Mouse (Mus musculus) hindbrain, embryonic 12.5 days (tissue): ENCODE data around the gene Als2. TPM values are rescaled to one million over a fixed set of nuclear protein-coding genes. Genes with fewer than 3 reads are reported as not detected.

Experiments
- ATAC-seq: fragments of 200-750 bp; cut with Nextera tagmentation; 2 replicates; pipeline ENCODE4 v1.8.0; 2017; ENCODE audit warnings: moderate TSS enrichment; ENCODE audit not compliant: low FRiP score
- H3K27ac ChIP-seq: fragments of 300-500 bp; sonication (generic); 2 replicates; pipeline ENCODE4 v1.5.1; 2016; ENCODE audit warnings: mild to moderate bottlenecking
- H3K27me3 ChIP-seq: fragments of 300-500 bp; sonication (generic); 2 replicates; pipeline ENCODE4 v1.6.1; 2016; ENCODE audit warnings: mild to moderate bottlenecking
- H3K36me3 ChIP-seq: fragments of 300-500 bp; sonication (generic); 2 replicates; pipeline ENCODE4 v1.6.1; 2016; ENCODE audit warnings: mild to moderate bottlenecking
- H3K4me1 ChIP-seq: fragments of 300-500 bp; sonication (generic); 2 replicates; pipeline ENCODE4 v1.6.1; 2016
- H3K4me2 ChIP-seq: fragments of 300-500 bp; sonication (generic); replicated peaks from 2 replicates; pipeline ENCODE4 v1.6.1; 2016; ENCODE audit warnings: mild to moderate bottlenecking
- H3K4me3 ChIP-seq: fragments of 300-500 bp; sonication (generic); 2 replicates; pipeline ENCODE4 v1.5.1; 2016; ENCODE audit warnings: mild to moderate bottlenecking
- H3K9ac ChIP-seq: fragments of 300-500 bp; sonication (generic); 2 replicates; pipeline ENCODE4 v1.6.1; 2016; ENCODE audit warnings: mild to moderate bottlenecking, moderate library complexity
- H3K9me3 ChIP-seq: fragments of 300-500 bp; sonication (generic); replicated peaks from 2 replicates; pipeline ENCODE4 v1.6.1; 2016; ENCODE audit warnings: mild to moderate bottlenecking
- WGBS: fragments of 180-500 bp; shearing (Covaris S2); methylation state at CpG from one replicate; pipeline ENCODE4 v1.1.7; 2016; 5-methylcytosine and 5-hydroxymethylcytosine counted together
- polyA plus RNA-seq: library from polyadenylated mRNA; unstranded; fragments of >200 nt; fragmentation: Nextera tagmentation; extraction: Ambion mirVana; gene quantifications from 2 replicates; pipeline ENCODE4 v1.2.1, GENCODE M21; 2016

The Als2 gene
- polyA plus RNA-seq, 1 experiment from 2014 or later: 24.6 TPM

- ATAC-seq: no peak
- 62% methylated on average over 2 of the region's 2 CpGs for WGBS
- H3K4me3 ChIP-seq: no peak overlapping the region
These were observed 6.7 kb upstream of the Als2 start for GRCm38 (mm10) chr1:59243770-59244169.

GRCm38 (mm10) chr1:59237614-59238211 lies 682 bp upstream of the Als2 start:
- 0 out of 2 replicates have a peak, but pooled peaks cover 9% of the 10 kb centered on the region for H3K9me3 ChIP-seq
- peak; percentile 17; the same call in 1 of the 2 replicates for ATAC-seq
- no peaks in the 10 kb centered on the region; the same call in 1 of the 2 replicates for H3K27me3 ChIP-seq
- WGBS: under 1% methylated on average over 19 of the region's 19 CpGs
- H3K27ac ChIP-seq: no peak overlapping the region
- H3K4me1 ChIP-seq: peaks cover 9% of the 10 kb centered on the region
- H3K4me2 ChIP-seq: peak overlapping the region; percentile 67
- H3K36me3 ChIP-seq: no peaks in the 10 kb centered on the region
- peak overlapping the region; percentile 78 for H3K4me3 ChIP-seq
- H3K9ac ChIP-seq: 0 out of 2 replicates have a peak overlapping the region, but pooled peaks have one; percentile 0

More at GRCm38 (mm10) chr1:59243770-59244169, 6.7 kb upstream of the Als2 start:
- Histone ChIP-seq H3K9ac (no peak overlapping the region), H3K36me3 (no peaks in the 10 kb centered on the region), H3K4me1 (no peaks in the 10 kb centered on the region), H3K4me2 (no peak overlapping the region), H3K9me3 (0 out of 2 replicates have a peak, but pooled peaks cover 9% of the 10 kb centered on the region), H3K27me3 (no peaks in the 10 kb centered on the region), H3K27ac (no peak overlapping the region)

- no peaks in the 10 kb centered on the region for H3K4me1 ChIP-seq
- no peak overlapping the region for H3K4me2 ChIP-seq
- no peak overlapping the region for H3K27ac ChIP-seq
- WGBS: 46% methylated on average over 4 of the region's 4 CpGs
- H3K4me3 ChIP-seq: no peak overlapping the region
- H3K9ac ChIP-seq: no peak overlapping the region
- ATAC-seq: no peak
- no peaks in the 10 kb centered on the region for H3K27me3 ChIP-seq
- peaks cover 5% of the 10 kb centered on the region; the same call in 1 of the 2 replicates for H3K36me3 ChIP-seq
- H3K9me3 ChIP-seq: no peaks in the 10 kb centered on the region
These were observed 7.8 kb downstream of the Als2 start for GRCm38 (mm10) chr1:59229187-59229586.

GRCm38 (mm10) chr1:59228552-59228951 lies 8.5 kb downstream of the Als2 start:
- Histone ChIP-seq H3K4me1 (no peaks in the 10 kb centered on the region), H3K27me3 (no peaks in the 10 kb centered on the region), H3K4me2 (no peak overlapping the region), H3K4me3 (no peak overlapping the region), H3K9ac (no peak overlapping the region), H3K36me3 (peaks cover 5% of the 10 kb centered on the region; the same call in 1 of the 2 replicates), H3K9me3 (no peaks in the 10 kb centered on the region), H3K27ac (no peak overlapping the region)
- ATAC-seq: no peak
- WGBS: 89% methylated on average over 7 of the region's 7 CpGs

- Histone ChIP-seq H3K4me1 (no peaks in the 10 kb centered on the region), H3K4me3 (no peak overlapping the region), H3K27ac (no peak overlapping the region), H3K9ac (no peak overlapping the region), H3K9me3 (no peaks in the 10 kb centered on the region), H3K36me3 (peaks cover 5% of the 10 kb centered on the region; the same call in 1 of the 2 replicates), H3K27me3 (no peaks in the 10 kb centered on the region), H3K4me2 (no peak overlapping the region)
- 91% methylated on average over 7 of the region's 7 CpGs for WGBS
- ATAC-seq: no peak
These were observed 14.8 kb downstream of the Als2 start for GRCm38 (mm10) chr1:59222101-59222825.

GRCm38 (mm10) chr1:59221591-59221990 lies 15.4 kb downstream of the Als2 start:
- H3K4me1 ChIP-seq: no peaks in the 10 kb centered on the region
- no peak for ATAC-seq
- H3K4me3 ChIP-seq: no peak overlapping the region
- H3K36me3 ChIP-seq: peaks cover 7% of the 10 kb centered on the region; the same call in 1 of the 2 replicates
- WGBS: 93% methylated on average over 2 of the region's 2 CpGs
- no peak overlapping the region for H3K9ac ChIP-seq
- no peaks in the 10 kb centered on the region for H3K9me3 ChIP-seq
- no peaks in the 10 kb centered on the region for H3K27me3 ChIP-seq
- no peak overlapping the region for H3K27ac ChIP-seq
- H3K4me2 ChIP-seq: no peak overlapping the region

- ATAC-seq: no peak
- H3K4me3 ChIP-seq: no peak overlapping the region
- H3K4me2 ChIP-seq: no peak overlapping the region
- H3K4me1 ChIP-seq: no peaks in the 10 kb centered on the region
- H3K9me3 ChIP-seq: no peaks in the 10 kb centered on the region
- 62% methylated on average over 3 of the region's 3 CpGs for WGBS
- no peak overlapping the region for H3K27ac ChIP-seq
- H3K27me3 ChIP-seq: no peaks in the 10 kb centered on the region
- no peak overlapping the region for H3K9ac ChIP-seq
- peaks cover 13% of the 10 kb centered on the region for H3K36me3 ChIP-seq
These were observed 16.7 kb downstream of the Als2 start for GRCm38 (mm10) chr1:59220371-59220770.

- peaks cover 26% of the 10 kb centered on the region for H3K36me3 ChIP-seq
These were observed 21.6 kb downstream of the Als2 start for GRCm38 (mm10) chr1:59215446-59215845.

GRCm38 (mm10) chr1:59212951-59213350 lies 24.1 kb downstream of the Als2 start:
- no CpG with 5 or more reads among the region's 1 CpGs for WGBS
- Histone ChIP-seq H3K9ac (no peak overlapping the region), H3K4me1 (no peaks in the 10 kb centered on the region), H3K27me3 (no peaks in the 10 kb centered on the region), H3K27ac (no peak overlapping the region), H3K9me3 (no peaks in the 10 kb centered on the region), H3K4me3 (no peak overlapping the region), H3K36me3 (peaks cover 34% of the 10 kb centered on the region), H3K4me2 (no peak overlapping the region)
- no peak for ATAC-seq

More at GRCm38 (mm10) chr1:59215446-59215845, 21.6 kb downstream of the Als2 start:
- Histone ChIP-seq H3K4me3 (no peak overlapping the region), H3K9me3 (no peaks in the 10 kb centered on the region), H3K4me2 (no peak overlapping the region), H3K27me3 (no peaks in the 10 kb centered on the region), H3K4me1 (no peaks in the 10 kb centered on the region), H3K9ac (no peak overlapping the region), H3K27ac (no peak overlapping the region)
- 94% methylated on average over 11 of the region's 11 CpGs for WGBS
- no peak for ATAC-seq

- WGBS: 71% methylated on average over 5 of the region's 5 CpGs
- no peak overlapping the region for H3K4me3 ChIP-seq
- no peak for ATAC-seq
- peaks cover 29% of the 10 kb centered on the region for H3K36me3 ChIP-seq
- no peaks in the 10 kb centered on the region for H3K27me3 ChIP-seq
- H3K4me1 ChIP-seq: no peaks in the 10 kb centered on the region
- no peak overlapping the region for H3K27ac ChIP-seq
- no peaks in the 10 kb centered on the region for H3K9me3 ChIP-seq
- no peak overlapping the region for H3K9ac ChIP-seq
- H3K4me2 ChIP-seq: no peak overlapping the region
These were observed 24.8 kb downstream of the Als2 start for GRCm38 (mm10) chr1:59212076-59212779.

- ATAC-seq: no peak
- WGBS: 86% methylated on average over 4 of the region's 4 CpGs
- H3K36me3 ChIP-seq: peaks cover 30% of the 10 kb centered on the region
These were observed 25.4 kb downstream of the Als2 start for GRCm38 (mm10) chr1:59211651-59212050.

GRCm38 (mm10) chr1:59208331-59208730 lies 28.7 kb downstream of the Als2 start:
- no peak overlapping the region for H3K4me2 ChIP-seq
- no peak overlapping the region for H3K9ac ChIP-seq
- H3K27me3 ChIP-seq: no peaks in the 10 kb centered on the region
- peaks cover 17% of the 10 kb centered on the region for H3K36me3 ChIP-seq
- no peaks in the 10 kb centered on the region for H3K4me1 ChIP-seq
- no peaks in the 10 kb centered on the region for H3K9me3 ChIP-seq
- H3K4me3 ChIP-seq: no peak overlapping the region
- H3K27ac ChIP-seq: no peak overlapping the region
- ATAC-seq: no peak
- WGBS: 76% methylated on average over 1 of the region's 1 CpGs

More at GRCm38 (mm10) chr1:59211651-59212050, 25.4 kb downstream of the Als2 start:
- Histone ChIP-seq H3K27me3 (no peaks in the 10 kb centered on the region), H3K9ac (no peak overlapping the region), H3K27ac (no peak overlapping the region), H3K4me3 (no peak overlapping the region), H3K4me1 (no peaks in the 10 kb centered on the region), H3K4me2 (no peak overlapping the region), H3K9me3 (no peaks in the 10 kb centered on the region)
